Mouse (Mus musculus): ENCODE data around the gene Stub1.
A peak's percentile ranks its signal among the peaks of the same experiment; 100 is the strongest.
"Not testable (repeated sequence)": the region's sequence is repeated elsewhere in the genome, so short reads cannot be mapped to it uniquely, and the experiment has no call there.

The Stub1 gene

DNA sequence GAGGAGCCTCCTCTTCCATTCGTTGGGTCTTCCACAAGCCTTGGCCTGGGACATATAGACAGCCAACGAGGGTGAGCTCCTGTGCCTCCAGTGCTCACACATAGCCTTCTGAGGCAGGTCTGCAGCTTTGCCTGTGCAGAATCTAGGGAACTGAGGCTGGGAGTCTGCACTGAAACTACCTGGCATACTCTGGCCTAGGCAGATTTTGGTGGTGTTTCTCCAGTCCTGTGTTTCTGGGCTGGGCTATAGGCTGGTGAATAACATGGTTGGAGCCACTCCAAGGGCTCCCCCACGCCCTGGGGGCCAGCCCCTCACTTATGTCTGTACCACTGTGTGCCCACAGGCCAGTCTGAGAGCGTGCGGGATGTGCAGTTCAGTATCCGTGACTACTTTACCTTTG, 7.9 kb downstream of the Stub1 start:
- DNase-seq (ENCODE audit: extremely low spot score, low read depth, low spot score) = no peak

DNA sequence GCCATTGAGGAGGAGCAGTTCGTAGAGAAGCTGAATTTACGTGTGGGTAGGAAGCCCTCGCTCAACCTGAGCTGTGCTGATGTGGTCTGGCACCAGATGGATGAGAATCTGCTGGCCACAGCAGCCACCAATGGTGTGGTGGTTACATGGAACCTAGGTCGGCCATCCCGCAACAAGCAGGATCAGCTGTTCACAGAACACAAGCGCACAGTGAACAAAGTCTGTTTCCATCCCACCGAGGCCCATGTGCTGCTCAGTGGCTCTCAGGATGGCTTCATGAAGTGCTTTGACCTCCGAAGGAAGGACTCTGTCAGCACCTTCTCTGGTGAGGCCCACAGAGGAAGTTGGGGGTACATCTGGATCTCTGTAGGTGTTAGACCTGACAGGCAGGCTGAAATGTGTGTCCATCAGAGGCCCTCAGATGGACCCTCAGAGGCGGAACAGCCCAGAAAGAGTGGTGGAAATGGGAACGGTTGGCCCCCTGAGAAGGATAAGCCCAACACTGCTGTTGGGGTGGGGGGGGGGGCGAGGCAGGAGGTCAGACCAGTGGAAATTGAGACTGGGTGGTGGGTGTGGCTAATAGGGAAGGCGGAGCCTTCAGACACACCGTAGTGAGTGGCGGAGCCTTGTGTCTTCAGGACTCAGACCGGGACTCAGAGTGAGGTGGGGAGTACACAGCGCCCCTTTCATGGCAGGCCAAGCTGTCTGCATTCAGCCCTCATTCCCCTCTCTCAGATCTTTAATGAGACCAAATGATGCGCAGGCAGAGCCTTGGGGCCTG, 8.7 kb downstream of the Stub1 start:
- no peak for DNase-seq (ENCODE audit: extremely low spot score, low read depth, low spot score)

- peak; percentile 77 for DNase-seq (ENCODE audit: extremely low spot score, low read depth, low spot score)
Measured at GRCm38 (mm10) chr17:25823452-25823851, 9.8 kb downstream of the Stub1 start, which contains the start of gene Wdr24. Gene Wdr24 (plus strand): TSS chr17:25823627.

DNA sequence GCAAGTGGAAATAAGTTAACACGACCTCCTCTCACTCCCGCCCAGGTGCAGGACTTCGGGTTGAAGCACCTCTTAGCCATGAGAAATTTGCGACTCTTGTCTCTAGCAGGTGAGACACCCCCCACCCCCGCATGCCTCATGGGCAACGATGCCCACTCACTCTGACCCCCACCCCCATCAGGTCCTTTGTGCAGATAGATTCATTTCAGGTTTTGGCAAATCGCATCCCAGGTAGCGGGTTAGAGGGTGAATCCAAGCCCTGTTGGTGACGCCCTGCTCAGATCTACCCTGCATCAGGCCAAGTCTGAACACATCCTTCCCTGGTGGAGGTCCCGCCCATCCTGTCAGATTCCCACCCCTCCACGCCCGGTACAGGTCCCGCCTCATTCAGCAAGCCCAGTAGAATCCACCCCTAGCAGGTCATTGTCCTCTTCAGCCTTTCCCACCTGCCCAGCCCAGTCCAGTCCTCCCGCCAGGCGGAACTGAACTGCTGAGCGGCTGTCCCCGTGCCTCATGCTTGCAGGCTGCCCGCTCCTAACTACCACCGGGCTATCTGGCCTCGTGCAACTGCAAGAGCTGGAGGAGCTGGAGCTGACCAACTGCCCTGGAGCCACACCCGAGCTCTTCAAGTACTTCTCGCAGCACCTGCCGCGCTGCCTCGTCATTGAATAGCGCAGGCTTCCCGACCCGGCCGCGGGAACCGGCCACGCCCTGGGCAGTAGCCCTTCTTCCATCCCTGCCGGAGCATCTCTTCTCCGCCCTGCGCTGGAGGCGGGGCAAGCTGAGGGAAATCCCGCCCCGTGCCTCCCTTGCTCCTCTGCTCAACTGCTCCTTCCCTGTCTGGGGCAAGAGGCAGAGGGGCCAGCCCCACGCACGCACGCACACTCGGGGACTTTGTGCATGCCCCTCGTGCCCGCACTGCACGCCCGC, 14.1 kb downstream of the Stub1 start:
- no peak for DNase-seq (ENCODE audit: extremely low spot score, low read depth, low spot score)

DNA sequence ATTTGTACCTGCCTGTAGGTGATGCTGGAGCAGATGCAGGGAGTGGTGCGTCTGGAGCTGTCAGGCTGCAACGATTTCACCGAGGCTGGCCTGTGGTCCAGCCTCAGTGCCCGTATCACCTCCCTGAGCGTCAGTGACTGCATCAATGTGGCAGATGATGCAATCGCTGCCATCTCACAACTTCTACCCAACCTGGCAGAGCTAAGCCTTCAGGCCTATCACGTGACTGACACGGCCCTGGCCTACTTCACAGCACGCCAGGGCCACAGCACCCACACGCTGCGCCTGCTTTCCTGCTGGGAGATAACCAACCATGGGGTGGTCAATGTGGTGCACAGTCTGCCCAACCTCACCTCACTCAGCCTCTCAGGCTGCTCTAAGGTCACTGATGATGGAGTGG, 15.5 kb downstream of the Stub1 start:
- no peak for DNase-seq (ENCODE audit: extremely low spot score, low read depth, low spot score)

DNA sequence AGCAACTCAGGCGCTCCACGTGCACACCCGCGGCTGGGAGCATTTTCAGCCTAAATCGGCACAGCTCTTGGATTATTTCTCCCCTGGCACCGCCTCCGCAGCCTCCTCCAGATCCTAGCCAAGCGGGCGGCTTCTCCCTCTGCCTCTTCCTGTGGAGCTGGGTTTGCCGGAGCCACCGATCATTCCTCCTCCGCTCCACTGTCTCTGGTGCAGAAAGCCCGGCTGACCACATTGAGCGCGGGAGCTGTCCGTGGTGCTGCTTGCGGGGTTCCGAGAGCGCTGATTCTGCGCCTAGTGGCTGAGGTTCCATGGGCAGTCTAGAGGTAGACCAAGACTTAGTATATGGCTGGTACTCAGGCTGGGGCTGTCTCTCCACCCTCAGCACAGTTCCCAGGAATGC, 19.7 kb downstream of the Stub1 start:
- no peak for DNase-seq (ENCODE audit: extremely low spot score, low read depth, low spot score)

DNA sequence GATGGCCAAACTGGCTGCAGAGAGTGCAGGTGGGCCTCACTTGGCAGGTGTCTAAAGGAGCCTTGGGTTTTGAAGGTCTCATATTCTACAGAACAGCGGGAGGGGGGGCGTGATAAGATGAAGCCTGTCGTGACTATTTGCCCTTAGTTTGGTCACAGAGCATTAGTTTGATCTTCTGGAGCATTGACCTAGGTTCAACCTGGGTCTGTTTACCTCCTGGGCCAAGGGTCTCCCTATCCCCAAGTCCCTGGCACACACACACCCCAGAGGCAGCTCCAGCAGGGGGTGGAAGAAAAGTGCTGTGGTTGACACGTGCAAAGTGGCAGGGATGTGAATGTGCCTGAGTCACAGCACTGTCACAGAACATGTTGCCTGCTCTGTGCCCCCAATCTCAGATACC, 22.3 kb downstream of the Stub1 start:
- no peak for DNase-seq (ENCODE audit: extremely low spot score, low read depth, low spot score)

- DNase-seq (ENCODE audit: extremely low spot score, low read depth, low spot score) = no peak
Measured at GRCm38 (mm10) chr17:25809606-25810340, 23.4 kb downstream of the Stub1 start.

DNA sequence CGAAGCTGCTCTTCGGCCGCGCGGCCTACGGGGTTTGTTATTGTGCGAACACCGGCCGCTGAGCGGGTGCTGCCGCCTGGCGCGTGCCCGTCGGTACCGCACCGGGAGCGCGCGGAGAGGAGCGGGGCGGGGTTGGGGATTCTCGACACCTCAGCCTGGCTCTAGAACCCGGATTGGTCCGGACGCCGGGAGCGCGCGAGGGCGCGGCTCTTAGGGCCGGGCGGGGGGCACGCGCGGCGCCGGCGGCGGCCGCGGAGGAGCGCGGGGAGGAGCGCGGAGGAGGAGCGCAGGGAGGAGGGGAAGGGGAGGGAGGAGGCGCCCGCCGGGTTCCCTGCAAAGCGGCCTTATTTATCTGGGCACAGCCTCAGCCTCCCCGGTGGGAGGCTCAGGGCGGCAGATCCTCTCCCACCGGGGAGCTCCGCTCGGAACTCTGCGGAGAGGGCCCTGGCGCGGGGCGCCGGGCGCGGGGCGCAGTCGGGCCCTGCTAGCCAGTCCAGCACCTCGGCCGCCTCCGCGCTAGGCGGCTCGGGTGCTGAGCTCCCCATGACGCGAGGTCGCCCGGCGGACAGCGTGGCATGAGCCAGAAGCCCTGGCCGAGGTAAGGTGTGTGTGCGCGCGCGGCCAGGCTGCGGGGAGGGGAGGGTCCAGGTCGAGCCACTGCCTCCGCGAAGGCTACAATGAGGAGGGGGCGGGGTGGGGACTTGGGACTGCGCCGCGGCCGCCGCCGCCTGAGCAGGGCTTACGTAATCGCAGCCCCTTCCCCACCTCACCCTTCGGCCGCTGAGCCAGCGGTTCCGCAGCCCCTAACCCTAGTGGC, 24.2 kb downstream of the Stub1 start, which contains the start of gene Fbxl16:
Gene Fbxl16 (plus strand): TSS at position 297 of the 817 bp plus-strand sequence.
- no peak for DNase-seq (ENCODE audit: extremely low spot score, low read depth, low spot score)

GRCm38 (mm10) chr17:25808028-25808427, 25.2 kb downstream of the Stub1 start:
- no peak for DNase-seq (ENCODE audit: extremely low spot score, low read depth, low spot score)

GRCm38 (mm10) chr17:25807452-25807851, 25.8 kb downstream of the Stub1 start:
- DNase-seq (ENCODE audit: extremely low spot score, low read depth, low spot score) = not testable (repeated sequence)

DNA sequence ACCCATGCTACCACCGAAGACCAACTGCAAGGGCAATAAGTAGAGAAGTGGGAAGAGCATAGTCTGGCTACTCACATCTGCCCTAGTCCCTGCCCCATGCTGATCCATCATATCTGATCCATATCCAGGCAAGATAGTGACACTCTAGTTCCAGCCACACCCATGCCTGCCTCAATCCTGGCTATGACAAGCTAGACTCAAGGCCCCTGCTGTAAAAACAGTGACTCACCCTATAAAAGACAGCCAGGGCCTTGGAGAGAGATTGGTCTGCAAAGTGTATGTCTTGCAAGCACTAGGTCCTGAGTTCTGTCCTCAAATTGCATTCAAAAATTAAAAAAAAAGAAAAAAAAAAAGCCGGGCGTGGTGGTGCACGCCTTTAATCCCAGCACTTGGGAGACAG, 26.7 kb downstream of the Stub1 start:
- DNase-seq (ENCODE audit: extremely low spot score, low read depth, low spot score) = no peak

GRCm38 (mm10) chr17:25802825-25803517, 30.2 kb downstream of the Stub1 start:
- no peak for DNase-seq (ENCODE audit: extremely low spot score, low read depth, low spot score)

GRCm38 (mm10) chr17:25801029-25801428, 32.2 kb downstream of the Stub1 start:
- DNase-seq (ENCODE audit: extremely low spot score, low read depth, low spot score) = no peak

DNA sequence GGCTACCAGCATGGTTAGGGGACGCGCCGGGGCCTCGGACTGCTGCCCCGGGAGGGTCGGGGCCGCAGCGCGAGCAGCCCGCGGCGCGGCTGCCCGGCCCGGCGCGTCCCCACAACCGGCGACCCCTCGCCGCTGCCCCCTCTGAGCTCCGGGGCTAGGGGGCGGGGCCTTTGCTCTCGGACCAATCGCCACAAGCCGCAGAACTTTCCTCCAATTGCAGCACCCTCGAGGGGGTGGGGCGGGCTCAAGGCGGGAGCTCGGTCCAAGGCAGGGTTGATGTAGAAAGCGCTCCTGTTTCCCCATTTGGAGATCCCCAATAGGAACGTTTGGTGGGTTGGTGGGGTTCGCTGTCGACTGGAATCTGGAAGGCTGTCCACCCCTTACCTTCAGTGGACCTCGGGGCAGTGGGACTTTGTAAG, 36.2 kb downstream of the Stub1 start, which contains the start of gene Metrn:
Gene Metrn (minus strand): TSS at position 186 of the 419 bp plus-strand sequence.
- no peak for DNase-seq (ENCODE audit: extremely low spot score, low read depth, low spot score)

DNA sequence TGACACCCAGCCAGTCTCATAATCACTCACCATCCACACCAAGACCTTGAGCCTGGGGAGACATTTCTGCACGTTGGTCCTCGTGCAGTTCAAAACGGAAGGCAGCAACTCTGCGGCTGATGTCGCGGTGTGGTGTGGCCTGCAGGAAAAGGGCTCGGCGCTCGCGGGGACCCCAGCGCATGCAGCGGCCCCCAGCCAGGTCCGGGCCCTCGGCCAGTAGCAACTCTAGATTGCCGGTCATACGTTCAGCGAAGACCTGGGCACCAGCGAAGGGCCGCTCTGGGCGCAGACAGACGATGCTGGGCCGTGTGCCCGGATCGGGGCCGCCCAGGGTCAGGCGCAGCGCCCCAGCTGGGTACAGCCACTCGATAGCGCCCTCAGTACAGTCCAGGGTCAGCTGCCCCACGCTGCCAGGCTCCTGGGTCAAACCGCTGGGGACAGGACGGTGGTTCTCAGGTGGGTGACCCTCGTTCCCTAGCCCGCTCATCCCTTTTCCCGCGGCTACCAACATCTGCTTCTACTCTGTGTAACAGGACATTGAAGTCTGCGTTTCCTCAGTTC, 36.9 kb downstream of the Stub1 start:
- no peak for DNase-seq (ENCODE audit: extremely low spot score, low read depth, low spot score)

- DNase-seq (ENCODE audit: extremely low spot score, low read depth, low spot score) = peak; percentile 49
Measured at GRCm38 (mm10) chr17:25795609-25796092, 37.6 kb downstream of the Stub1 start, which contains the start of gene AC134908.4. Gene AC134908.4 (minus strand): TSS chr17:25795659.

GRCm38 (mm10) chr17:25794998-25795397, 38.2 kb downstream of the Stub1 start:
- DNase-seq (ENCODE audit: extremely low spot score, low read depth, low spot score) = no peak

- no peak for DNase-seq (ENCODE audit: extremely low spot score, low read depth, low spot score)
Measured at GRCm38 (mm10) chr17:25794197-25794596, 39.0 kb downstream of the Stub1 start.
